Mouse (Mus musculus): ENCODE results near the gene Nmnat1.

DNA sequence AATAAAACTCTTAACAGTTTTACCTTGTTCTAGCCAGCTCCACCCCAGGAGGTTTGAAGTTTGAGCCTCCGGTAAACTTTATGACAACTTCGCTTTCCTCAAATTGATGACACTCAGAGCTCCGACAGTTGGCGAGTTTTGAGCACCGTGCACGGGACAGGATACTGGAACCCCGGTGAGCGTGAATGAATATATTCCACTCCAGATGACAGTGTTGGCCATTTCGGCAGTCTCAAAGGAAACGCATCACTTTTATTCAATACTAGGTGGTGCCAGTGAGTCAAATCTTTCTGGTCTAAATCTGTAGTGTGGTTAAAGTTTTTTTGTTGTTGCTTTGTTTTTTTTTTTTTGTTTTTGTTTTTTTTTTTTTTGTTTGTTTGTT, 814 bp upstream of the Nmnat1 start:
- TF ChIP-seq CTCF (IDR thresholded peaks at IDR 0.05; ENCODE audit: low read depth) (peak; percentile 46), EP300 (IDR thresholded peaks at IDR 0.05; ENCODE audit: low read depth) (no peak)

Data from liver, postnatal 0 days (tissue).